Mouse (Mus musculus) thymus, adult 2 months (tissue): Measurements from ENCODE around the gene Ccdc155.

ENCODE experiments used
- CTCF ChIP-seq: fragments of 200-500 bp; IDR thresholded peaks from 2 replicates; pipeline ENCODE4 v1.5.1; 2012; ENCODE audit warnings: mild to moderate bottlenecking, control low read depth, low read length, moderate library complexity, borderline replicate concordance; ENCODE audit not compliant: control insufficient read depth, poor library complexity, insufficient read depth; ENCODE audit errors: extremely low read depth
- POLR2A ChIP-seq: fragments of 200-500 bp; IDR thresholded peaks from 2 replicates; pipeline ENCODE4 v1.6.1; 2012; ENCODE audit warnings: mild to moderate bottlenecking, low read length, control low read depth, moderate library complexity; ENCODE audit not compliant: control insufficient read depth, poor library complexity, insufficient read depth; ENCODE audit errors: extremely low read depth

DNA sequence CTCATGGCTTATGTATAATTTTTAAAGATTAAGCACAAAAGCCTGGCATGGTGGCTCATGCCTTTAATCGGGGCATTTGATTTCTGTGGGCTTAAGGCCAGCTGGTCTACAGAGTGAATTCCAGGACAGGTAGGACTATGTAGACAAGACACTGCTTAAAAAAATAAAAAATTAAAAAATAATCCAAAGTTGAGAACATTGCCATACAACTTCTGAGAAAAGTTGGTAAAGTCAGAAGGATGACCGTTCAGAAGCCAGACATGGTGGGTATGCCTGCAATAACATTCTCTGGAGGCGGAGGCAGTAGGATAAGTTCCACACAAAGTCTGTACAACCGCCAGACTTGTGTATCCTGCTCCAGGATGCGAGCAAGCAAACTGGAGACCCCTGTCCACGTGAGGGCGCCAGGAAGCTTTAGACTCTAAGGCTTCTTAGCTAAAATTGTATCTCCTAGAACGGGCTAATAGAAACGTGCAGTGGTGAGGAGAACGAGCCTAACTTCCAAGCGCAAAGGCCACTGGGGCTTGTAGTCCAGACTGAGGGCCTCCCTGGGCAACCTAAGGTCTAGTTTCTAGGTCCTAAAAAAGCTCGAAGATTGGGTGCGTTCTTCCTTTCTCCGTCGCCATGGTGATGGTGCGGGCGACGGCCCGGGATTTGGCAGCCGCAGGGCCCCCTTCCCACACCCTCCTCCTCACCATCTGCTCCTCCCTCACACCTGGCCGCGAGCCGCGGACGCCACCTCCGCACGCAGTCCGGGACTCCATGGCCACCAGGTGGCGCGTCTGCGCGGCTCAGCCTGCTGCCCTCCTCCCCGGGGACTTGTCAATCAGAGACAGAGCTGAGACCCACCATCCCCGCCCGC is 42.8 kb downstream of the Ccdc155 start:
- TF ChIP-seq CTCF (peak; percentile 98), POLR2A (no peak)
